Mouse (Mus musculus): Measurements from ENCODE around the gene Slc46a2. TPM values are rescaled to one million over a fixed set of nuclear protein-coding genes. Genes with fewer than 3 reads are reported as not detected.
A peak's percentile ranks its signal among the peaks of the same experiment; 100 is the strongest.

Slc46a2 gene
- total RNA-seq, 2 experiments from 2014 or later, result not detected

- DNase-seq, result no peak
- intact Hi-C loops (cut with DNase I), result no loop called here
Observed at GRCm38 (mm10) chr4:59892731-59893130, 22.1 kb downstream of the Slc46a2 start.

DNA sequence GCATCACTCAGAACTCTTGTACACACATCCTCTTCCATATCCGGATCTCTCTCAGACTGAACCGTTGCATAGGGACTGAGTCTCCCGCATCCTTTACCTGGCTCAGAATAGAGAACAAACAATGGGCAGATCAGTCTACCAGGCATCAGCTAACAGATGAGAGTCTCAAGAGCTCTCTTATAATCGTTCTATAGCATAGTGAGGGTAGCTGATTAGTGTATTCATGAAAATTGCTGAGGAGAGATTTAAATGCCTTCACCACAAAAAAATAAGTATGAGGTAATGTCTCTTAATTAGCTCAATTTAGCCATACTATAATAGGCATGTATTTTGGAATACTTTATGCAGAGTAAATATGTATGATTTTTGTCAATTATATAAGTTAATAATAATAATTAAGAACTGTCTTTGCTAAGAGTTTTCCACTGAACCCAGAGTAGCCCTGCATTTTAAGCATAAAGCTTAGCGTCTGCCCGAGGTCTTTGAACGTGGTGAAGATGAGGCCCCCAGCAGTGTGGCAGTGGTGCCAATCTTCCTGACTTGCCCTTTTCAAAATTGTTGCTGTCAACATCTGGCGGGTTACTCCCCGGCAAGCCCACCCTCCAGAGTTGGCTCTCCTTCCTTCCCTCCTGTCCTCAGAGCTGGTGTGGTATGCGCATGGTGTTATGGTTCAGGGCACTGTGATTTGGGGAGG, 23.0 kb downstream of the Slc46a2 start:
- no peak for DNase-seq
- intact Hi-C loops (cut with DNase I), result no loop called here

GRCm38 (mm10) chr4:59890086-59890600, 24.7 kb downstream of the Slc46a2 start:
- peak; percentile 33 for DNase-seq
- intact Hi-C loops (cut with DNase I), result no loop called here

GRCm38 (mm10) chr4:59888014-59888413, 26.8 kb downstream of the Slc46a2 start:
- intact Hi-C loops (cut with DNase I), result no loop called here
- DNase-seq, result no peak

- intact Hi-C loops (cut with DNase I), result no loop called here
- DNase-seq, result no peak
Observed at GRCm38 (mm10) chr4:59887011-59887410, 27.8 kb downstream of the Slc46a2 start.

DNA sequence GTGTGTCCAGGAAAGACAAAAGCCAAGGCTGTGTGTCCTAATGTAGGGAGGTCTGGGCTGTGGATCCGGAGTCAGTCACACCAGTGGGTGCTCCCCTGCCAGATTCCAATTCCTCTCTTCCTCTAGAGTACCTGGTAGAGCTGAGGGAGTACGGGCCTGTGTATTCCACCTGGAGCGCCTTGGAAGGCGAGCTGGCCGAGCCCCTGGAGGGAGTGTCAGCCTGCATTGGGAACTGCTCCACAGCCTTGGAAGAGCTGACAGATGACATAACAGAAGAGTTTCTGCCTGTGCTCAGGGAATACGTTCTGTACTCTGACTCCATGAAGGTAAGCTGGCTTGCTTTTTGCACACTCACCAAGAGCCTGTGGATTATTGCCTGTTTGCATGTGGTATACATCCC, 28.6 kb downstream of the Slc46a2 start:
- intact Hi-C loops (cut with DNase I), result no loop called here
- no peak for DNase-seq

DNA sequence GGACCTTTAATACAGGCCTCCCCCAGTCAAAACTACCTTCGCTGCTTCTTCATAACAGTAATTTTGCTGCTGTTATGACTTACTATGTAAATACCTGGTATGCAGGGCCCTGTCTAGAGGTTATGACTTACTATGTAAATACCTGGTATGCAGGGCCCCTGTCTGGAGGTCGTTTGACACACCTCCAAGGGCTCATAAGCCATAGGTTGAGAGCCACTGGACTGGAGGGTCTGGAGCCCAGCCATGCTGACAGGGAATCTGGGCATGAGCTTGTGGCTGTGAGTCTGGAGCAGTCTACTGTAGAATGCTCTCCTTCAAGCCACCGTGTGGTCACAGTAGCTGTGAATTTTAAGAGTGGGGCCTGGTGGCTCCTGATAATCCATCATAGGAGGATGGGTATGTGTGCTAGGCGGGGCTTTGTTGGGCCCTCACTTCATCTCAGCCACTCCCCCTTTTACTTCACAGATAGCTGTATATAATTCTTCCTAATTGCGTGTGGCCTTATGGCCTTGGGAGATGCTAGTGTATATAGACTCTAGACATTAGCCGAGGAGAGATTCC, 30.6 kb downstream of the Slc46a2 start:
- no peak for DNase-seq
- intact Hi-C loops (cut with DNase I), result no loop called here

GRCm38 (mm10) chr4:59881210-59881609, 33.6 kb downstream of the Slc46a2 start:
- intact Hi-C loops (cut with DNase I), result no loop called here
- DNase-seq, result no peak

DNA sequence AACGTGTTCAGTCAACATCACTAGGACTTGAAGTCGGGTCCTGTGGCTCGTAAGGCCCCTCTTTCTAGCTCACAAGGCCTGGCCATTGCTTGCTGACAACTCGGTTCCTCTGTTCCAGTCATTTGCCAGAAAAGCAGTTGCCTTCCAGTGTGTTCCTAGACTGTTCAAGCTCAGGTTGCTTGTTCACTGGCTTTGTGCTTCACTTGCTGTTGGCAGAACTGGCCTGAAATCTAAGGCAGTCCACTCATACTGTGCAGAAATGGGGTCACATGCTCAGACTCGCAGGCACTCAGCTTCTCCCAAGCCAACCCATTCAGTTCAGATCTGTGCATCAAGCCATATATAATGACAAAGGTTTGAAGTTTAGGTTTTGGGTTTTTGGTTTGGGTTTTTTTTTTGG, 34.1 kb downstream of the Slc46a2 start:
- intact Hi-C loops (cut with DNase I), result no loop called here
- no peak for DNase-seq

GRCm38 (mm10) chr4:59879444-59879843, 35.4 kb downstream of the Slc46a2 start:
- DNase-seq, result no peak
- intact Hi-C loops (cut with DNase I), result no loop called here

- no peak for DNase-seq
- intact Hi-C loops (cut with DNase I), result no loop called here
Observed at GRCm38 (mm10) chr4:59878595-59878994, 36.3 kb downstream of the Slc46a2 start.

- intact Hi-C loops (cut with DNase I), result no loop called here
- DNase-seq, result no peak
Observed at GRCm38 (mm10) chr4:59877025-59877424, 37.8 kb downstream of the Slc46a2 start.

DNA sequence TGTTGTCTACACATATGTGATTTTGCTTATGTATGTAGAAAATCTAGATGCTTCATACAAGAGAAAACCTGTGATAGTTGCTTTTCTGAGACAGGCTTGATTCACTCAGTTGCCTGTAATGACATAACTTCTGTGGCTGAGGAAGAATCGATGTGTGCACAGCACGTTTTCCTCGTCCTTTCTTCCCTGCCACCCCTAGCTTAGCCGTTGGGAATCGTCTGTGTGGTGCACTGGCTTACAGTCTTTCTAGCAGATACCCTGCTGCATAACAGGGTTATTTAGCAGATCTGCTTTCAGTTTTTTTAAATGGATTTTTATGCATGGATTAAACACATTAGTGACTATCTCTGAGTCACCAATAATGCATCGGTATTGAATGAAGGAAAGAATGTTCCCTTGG, 38.3 kb downstream of the Slc46a2 start:
- intact Hi-C loops (cut with DNase I), result no loop called here
- DNase-seq, result no peak

DNA sequence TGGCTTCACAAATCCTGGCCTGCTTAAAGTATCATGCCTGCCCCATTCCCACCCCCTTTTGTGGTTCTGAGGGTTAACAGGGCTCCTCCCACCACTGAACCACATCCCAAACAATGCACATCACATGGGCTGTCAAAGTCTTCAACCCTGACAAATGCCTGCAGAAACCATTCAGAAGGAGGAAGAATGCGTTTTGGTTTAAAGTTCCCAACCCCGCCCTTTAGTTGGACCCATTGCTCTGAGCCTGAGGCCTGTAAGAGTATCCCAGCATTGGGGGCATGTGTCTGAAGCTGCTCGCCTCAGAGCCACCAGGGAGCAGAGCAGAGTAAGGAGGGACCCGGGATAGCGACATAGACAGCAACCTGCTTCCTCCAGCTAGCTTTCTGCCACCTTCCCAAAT, 41.0 kb downstream of the Slc46a2 start:
- no peak for DNase-seq
- intact Hi-C loops (cut with DNase I), result no loop called here

DNA sequence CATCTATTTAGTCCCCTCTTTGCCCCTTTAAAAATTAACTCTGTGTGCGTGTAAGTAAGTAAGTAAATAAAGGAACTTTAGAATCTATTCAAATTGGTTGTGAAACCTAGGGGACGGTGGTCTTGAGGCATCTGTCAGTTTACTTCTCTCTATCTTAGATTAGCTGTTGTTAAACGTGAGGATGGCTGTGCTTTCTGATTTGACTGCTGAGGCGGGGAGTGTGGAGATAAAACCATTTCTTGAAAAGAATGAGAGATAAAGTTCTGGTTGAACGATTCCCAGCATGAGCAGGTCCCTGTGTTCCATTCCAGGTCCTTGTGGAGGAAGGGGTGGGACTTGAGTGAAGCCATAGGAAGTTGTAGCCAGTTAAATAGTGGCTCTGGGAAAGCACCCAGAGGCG, 41.6 kb downstream of the Slc46a2 start:
- intact Hi-C loops (cut with DNase I), result no loop called here
- DNase-seq, result no peak

GRCm38 (mm10) chr4:59870859-59871591, 43.8 kb downstream of the Slc46a2 start:
- intact Hi-C loops (cut with DNase I), result loop anchor here (2.0 kb wide), 1 partner anchor 84 kb away; no protein-coding TSS in a partner anchor
- DNase-seq, result peak; percentile 76

GRCm38 (mm10) chr4:59870433-59870832, 44.4 kb downstream of the Slc46a2 start:
- no peak for DNase-seq
- intact Hi-C loops (cut with DNase I), result loop anchor here (2.0 kb wide), 1 partner anchor 84 kb away; no protein-coding TSS in a partner anchor

DNA sequence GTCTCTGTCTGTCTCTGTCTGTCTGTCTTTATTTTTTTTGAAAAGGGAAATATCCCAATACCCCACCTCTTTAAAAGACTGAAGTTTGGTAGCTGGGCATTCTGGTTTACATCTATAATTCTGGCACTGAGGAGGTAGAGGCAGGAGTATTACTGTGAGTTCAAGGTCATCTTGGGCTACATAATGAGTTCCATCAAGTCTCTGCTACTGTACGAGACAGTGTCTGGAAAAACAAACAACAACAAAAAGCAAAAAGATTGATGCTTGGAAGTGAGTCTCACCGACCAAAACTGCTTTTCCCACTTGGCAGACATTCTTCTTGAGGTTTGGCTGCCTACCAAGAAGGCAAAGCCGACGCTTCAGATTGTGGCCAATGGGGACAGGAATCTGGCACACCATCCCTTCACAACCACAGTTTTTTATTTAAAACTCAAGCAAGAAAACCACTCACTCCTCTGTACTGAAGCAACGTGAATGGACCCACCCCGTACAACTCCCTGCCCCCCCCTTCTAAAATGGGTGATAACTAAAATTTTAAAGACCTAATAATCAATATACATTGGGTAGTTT, 45.3 kb downstream of the Slc46a2 start:
- intact Hi-C loops (cut with DNase I), result loop anchor here (2.0 kb wide), 1 partner anchor 83 kb away; no protein-coding TSS in a partner anchor
- DNase-seq, result peak; percentile 43

DNA sequence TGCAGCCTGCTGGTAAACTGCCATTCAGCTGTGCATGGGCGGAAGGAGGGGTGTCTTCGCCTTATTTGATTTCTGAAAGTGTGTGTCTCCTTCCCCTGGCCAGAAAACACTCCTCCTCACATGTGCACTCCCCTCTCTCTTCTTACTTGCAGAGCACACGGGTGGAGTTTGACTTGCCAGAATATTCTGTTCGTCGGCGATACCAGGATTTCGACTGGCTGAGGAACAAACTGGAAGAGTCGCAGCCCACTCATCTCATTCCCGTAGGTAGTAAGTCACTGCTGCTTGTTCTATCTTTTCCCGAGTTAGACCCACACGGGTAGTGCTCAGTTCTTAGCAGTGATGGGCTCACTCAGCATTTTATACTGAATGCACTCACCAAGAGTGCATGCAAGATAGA, 46.8 kb downstream of the Slc46a2 start:
- intact Hi-C loops (cut with DNase I), result no loop called here
- no peak for DNase-seq

GRCm38 (mm10) chr4:59863869-59864268, 51.0 kb downstream of the Slc46a2 start:
- intact Hi-C loops (cut with DNase I), result loop anchor here (5.0 kb wide), 1 partner anchor 57 kb away; the partner anchor contains the start of gene Snx30
- DNase-seq, result no peak

DNA sequence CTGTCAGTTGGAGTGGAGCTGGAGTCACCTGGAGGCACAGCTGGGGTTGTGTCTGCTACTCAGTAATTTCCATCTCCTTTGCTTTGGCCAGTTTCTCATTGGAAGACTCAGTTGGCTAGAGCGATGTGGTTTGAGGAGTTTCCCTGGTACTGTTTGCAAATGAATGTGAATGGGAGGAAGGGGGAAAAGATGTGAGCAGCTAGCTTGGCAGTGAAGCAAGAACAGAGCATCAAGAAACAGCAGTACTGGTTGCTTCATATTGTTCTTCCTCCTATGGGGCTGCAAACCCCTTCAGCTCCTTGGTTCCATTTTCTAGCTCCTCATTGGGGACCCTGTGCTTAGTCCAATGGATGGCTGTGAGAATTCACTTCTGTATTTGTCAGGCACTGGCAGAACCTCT, 52.5 kb downstream of the Slc46a2 start:
- no peak for DNase-seq
- intact Hi-C loops (cut with DNase I), result loop anchor here (5.0 kb wide), 1 partner anchor 55 kb away; the partner anchor contains the start of gene Snx30

All from left cerebral cortex, postnatal 4 days (tissue).